Comparison of ENCODE assay signal across 12 mouse cellular contexts in genomic region chr7:67846796-67847195, GRCm38 (mm10).
A peak's percentile ranks its signal among the peaks of the same experiment; 100 is the strongest.
DNase-seq lines count a peak whose midpoint lies in the region; ATAC-seq and TF ChIP-seq lines count a peak whose summit lies in the region.
"Had no signal": no experiment of that assay in that cellular context is flagged by ENCODE, and none has a peak within 500 bp of the region (broad histone marks: within the 10 kb centered on the region; RNA-seq: fewer than 3 reads in every experiment).

No protein-coding gene starts in this region.

- H3K4me1 ChIP-seq in kidney, embryonic 14.5 days (ENCODE audit: control insufficient read depth, insufficient read depth, low read length), result peaks cover 15% of the 10 kb centered on the region; the same call in 1 of the 2 replicates
- H3K4me1 ChIP-seq in embryonic facial prominence, embryonic 13.5 days, result peaks cover 9% of the 10 kb centered on the region; the same call in 1 of the 2 replicates
- H3K4me1 ChIP-seq in kidney, postnatal 0 days (replicated peaks; ENCODE audit: insufficient read depth, low read length), result 0 out of 2 replicates have a peak, but pooled peaks cover 6% of the 10 kb centered on the region
- H3K4me1 ChIP-seq: liver, embryonic 13.5 days had no signal

- no peaks in the 10 kb centered on the region for H3K36me3 ChIP-seq in kidney, embryonic 14.5 days (ENCODE audit: control insufficient read depth, insufficient read depth, low read length)
- no peaks in the 10 kb centered on the region for H3K36me3 ChIP-seq in embryonic facial prominence, embryonic 13.5 days
- H3K36me3 ChIP-seq in kidney, postnatal 0 days (ENCODE audit: insufficient read depth, low read length), result no peaks in the 10 kb centered on the region
- H3K36me3 ChIP-seq: liver, embryonic 13.5 days had no signal

- no peak overlapping the region for H3K27ac ChIP-seq in kidney, embryonic 14.5 days (ENCODE audit: low read depth, low read length)
- no peak overlapping the region for H3K27ac ChIP-seq in embryonic facial prominence, embryonic 13.5 days
- H3K27ac ChIP-seq in kidney, postnatal 0 days, result no peak overlapping the region
- H3K27ac ChIP-seq: heart, adult 2 months; liver, embryonic 13.5 days had no signal

- ATAC-seq in kidney, embryonic 14.5 days (ENCODE audit: low FRiP score, low TSS enrichment), result no peak
- peak; percentile 63; the same call in 1 of the 2 replicates for ATAC-seq in embryonic facial prominence, embryonic 13.5 days (ENCODE audit: insufficient number of reproducible peaks, insufficient read depth, low FRiP score, low TSS enrichment, low read depth)
- ATAC-seq in kidney, postnatal 0 days (replicated peaks; ENCODE audit: low FRiP score, low read depth), result peak; percentile 68; the same call in 1 of the 2 replicates

- H3K9me3 ChIP-seq in kidney, embryonic 14.5 days (ENCODE audit: control insufficient read depth, low read length), result no peaks in the 10 kb centered on the region
- H3K9me3 ChIP-seq in embryonic facial prominence, embryonic 13.5 days, result no peaks in the 10 kb centered on the region
- no peaks in the 10 kb centered on the region for H3K9me3 ChIP-seq in kidney, postnatal 0 days (replicated peaks; ENCODE audit: low read length)
- H3K9me3 ChIP-seq: liver, embryonic 13.5 days had no signal

- intact Hi-C loops in left cerebral cortex, postnatal 4 days (cut with DNase I), result no loop called here

- no peak overlapping the region for H3K4me2 ChIP-seq in kidney, embryonic 14.5 days (replicated peaks; ENCODE audit: low read depth, low read length)
- no peak overlapping the region for H3K4me2 ChIP-seq in embryonic facial prominence, embryonic 13.5 days
- H3K4me2 ChIP-seq in kidney, postnatal 0 days (ENCODE audit: low read length), result no peak overlapping the region
- H3K4me2 ChIP-seq: liver, embryonic 13.5 days had no signal

- H3K9ac ChIP-seq in kidney, embryonic 14.5 days (ENCODE audit: low read depth, low read length), result no peak overlapping the region
- no peak overlapping the region for H3K9ac ChIP-seq in embryonic facial prominence, embryonic 13.5 days
- no peak overlapping the region for H3K9ac ChIP-seq in kidney, postnatal 0 days (ENCODE audit: low read depth, low read length)
- H3K9ac ChIP-seq: liver, embryonic 13.5 days had no signal

- peaks cover 3% of the 10 kb centered on the region; the same call in 1 of the 2 replicates for H3K27me3 ChIP-seq in kidney, embryonic 14.5 days (ENCODE audit: control insufficient read depth, insufficient read depth, low read length)
- peaks cover 5% of the 10 kb centered on the region; the same call in 1 of the 2 replicates for H3K27me3 ChIP-seq in embryonic facial prominence, embryonic 13.5 days
- no peaks in the 10 kb centered on the region for H3K27me3 ChIP-seq in kidney, postnatal 0 days (ENCODE audit: insufficient read depth, low read length)

- peak; percentile 54 for DNase-seq in kidney, adult 11 months
- peak; percentile 33 for DNase-seq in R1 (ENCODE audit: low read depth, low spot score)
- DNase-seq in kidney, postnatal 0 days (ENCODE audit: low spot score), result no peak
- DNase-seq in left cerebral cortex, postnatal 4 days, result no peak
- DNase-seq in gastrocnemius, postnatal 10 days, result no peak
- no peak for DNase-seq in layer of hippocampus, postnatal 14 days (ENCODE audit: low spot score in 2 of 2)
- DNase-seq: cerebellum, postnatal 14 days; heart, adult 2 months; liver, embryonic 13.5 days had no signal

- no peak for TF ChIP-seq CTCF in kidney, postnatal 0 days (IDR thresholded peaks at IDR 0.05; ENCODE audit: low read depth)

- WGBS in kidney, embryonic 14.5 days, result 6% methylated on average over 8 of the region's 8 CpGs
- 8% methylated on average over 8 of the region's 8 CpGs for WGBS in embryonic facial prominence, embryonic 13.5 days
- 23% methylated on average over 8 of the region's 8 CpGs for WGBS in kidney, postnatal 0 days

- no peak overlapping the region for H3K4me3 ChIP-seq in kidney, embryonic 14.5 days (ENCODE audit: low read length)
- no peak overlapping the region for H3K4me3 ChIP-seq in embryonic facial prominence, embryonic 13.5 days
- no peak overlapping the region for H3K4me3 ChIP-seq in kidney, postnatal 0 days (replicated peaks; ENCODE audit: low read depth, low read length)
- H3K4me3 ChIP-seq: heart, adult 2 months; liver, embryonic 13.5 days; myocyte had no signal

Comparison
In these comparisons a context has a peak if more than half of its experiments do, and no peak if none do; other contexts are left out.
1. DNase-seq: peak in kidney, adult 11 months (single experiment) and R1 (single experiment); none in kidney, postnatal 0 days (single experiment), left cerebral cortex, postnatal 4 days (single experiment), gastrocnemius, postnatal 10 days (single experiment) and layer of hippocampus, postnatal 14 days (0 of 2).